Mouse (Mus musculus): Measurements from ENCODE around the gene Abhd6.

DNA sequence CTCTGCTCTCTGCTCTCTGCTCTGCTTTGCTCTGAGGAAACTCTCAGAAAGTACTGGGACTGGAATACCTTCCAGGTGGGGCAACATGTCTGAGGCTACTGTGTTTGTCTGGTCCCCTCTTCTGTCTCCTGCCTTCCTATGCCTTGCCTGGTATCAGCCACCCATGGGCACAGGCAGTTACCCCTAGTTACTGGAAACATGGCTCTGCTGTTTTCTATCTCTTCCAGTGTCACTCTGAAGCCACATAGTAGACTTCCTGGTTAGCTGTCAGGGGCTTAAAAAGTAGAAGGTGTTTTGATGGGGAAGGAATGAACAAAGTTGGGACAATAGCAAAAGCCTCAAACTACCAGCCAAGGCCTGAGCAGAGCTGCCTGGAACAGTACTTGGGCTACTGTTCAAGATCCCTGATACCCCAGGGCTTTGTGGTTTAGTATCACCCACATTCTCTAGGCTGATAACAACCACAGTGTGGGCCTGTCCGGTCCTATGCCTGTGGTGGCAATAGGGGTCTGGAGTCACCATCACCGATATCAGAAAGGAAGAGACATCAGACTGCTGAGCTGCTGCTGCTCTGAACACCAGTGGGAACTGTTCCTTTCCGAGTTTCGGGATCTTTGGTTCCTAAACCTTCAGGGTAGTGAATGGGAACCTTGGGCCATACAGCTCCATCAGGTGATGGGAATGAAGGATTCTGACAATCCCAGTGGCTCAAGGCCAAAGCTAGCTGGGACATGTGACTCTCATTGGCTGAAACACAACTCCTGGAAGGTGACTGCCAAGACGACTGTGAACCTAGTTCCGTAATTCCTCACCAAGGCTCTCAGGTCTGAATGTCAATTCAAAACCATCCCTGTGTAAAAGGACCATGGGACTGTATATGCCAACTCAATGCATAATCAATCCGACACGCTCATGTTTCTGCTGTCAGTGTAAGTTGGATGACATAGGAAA lies 61.4 kb downstream of the Abhd6 start:
- no peak for TF ChIP-seq CTCF (IDR thresholded peaks at IDR 0.05; ENCODE audit: low read depth)
- TF ChIP-seq EP300 (optimal IDR thresholded peaks at IDR 0.05): no peak
